In the genomic region with DNA sequence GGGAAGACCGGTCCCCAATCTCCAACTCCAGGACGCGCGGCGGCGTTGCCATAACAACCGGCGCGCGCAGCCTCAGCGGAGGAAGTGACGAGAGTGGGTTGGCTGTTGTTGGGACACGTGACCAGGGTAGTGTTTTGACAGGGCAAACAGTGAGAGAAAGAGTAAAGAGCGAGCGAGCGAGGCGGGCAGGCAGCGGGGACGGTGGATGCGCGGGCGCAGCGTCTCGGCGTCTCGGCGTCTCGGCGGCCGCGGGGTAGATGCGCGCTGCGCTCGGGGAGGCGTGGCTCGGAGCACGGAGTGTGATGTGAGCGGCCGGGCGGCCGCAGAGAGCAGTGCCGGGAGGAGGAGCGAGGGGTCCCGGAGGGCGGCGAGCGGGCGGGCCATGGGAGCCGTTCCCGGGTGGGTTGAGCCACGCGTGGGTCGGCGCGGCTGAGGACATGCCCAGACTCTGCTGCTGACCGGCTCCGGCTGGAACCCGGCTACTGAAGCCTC, we compare ENCODE assay signal across 8 mouse cellular contexts. TPM values are rescaled to one million over a fixed set of nuclear protein-coding genes. Genes with fewer than 3 reads are reported as not detected.
A peak's percentile ranks its signal among the peaks of the same experiment; 100 is the strongest.
DNase-seq lines count a peak whose midpoint lies in the region; ATAC-seq and TF ChIP-seq lines count a peak whose summit lies in the region.

A gene (plus strand): TSS at position 129 of the 492 bp plus-strand sequence.

- peak within 1 kb of the TSS; percentile 90 for H3K4me2 ChIP-seq in embryonic facial prominence, embryonic 12.5 days (replicated peaks)
- H3K4me2 ChIP-seq in limb, embryonic 14.5 days (replicated peaks; ENCODE audit: low read depth, low read length, severe bottlenecking): peak within 1 kb of the TSS; percentile 84
- peak within 1 kb of the TSS; percentile 64 for H3K4me2 ChIP-seq in midbrain, postnatal 0 days (ENCODE audit: low read depth, low read length, poor library complexity, severe bottlenecking)

- peak; percentile 94 for ATAC-seq in embryonic facial prominence, embryonic 12.5 days (ENCODE audit: insufficient number of reproducible peaks, insufficient read depth, low FRiP score, low TSS enrichment)
- ATAC-seq in limb, embryonic 14.5 days (ENCODE audit: low FRiP score, low read depth): peak; percentile 95
- peak; percentile 96 for ATAC-seq in midbrain, postnatal 0 days (ENCODE audit: low FRiP score)

- no peaks in the 10 kb centered on the region for H3K27me3 ChIP-seq in embryonic facial prominence, embryonic 12.5 days
- no peaks in the 10 kb centered on the region for H3K27me3 ChIP-seq in limb, embryonic 14.5 days (ENCODE audit: control insufficient read depth, insufficient read depth, low read length)
- no peaks in the 10 kb centered on the region for H3K27me3 ChIP-seq in midbrain, postnatal 0 days (ENCODE audit: insufficient read depth, low read length)

- H3K9ac ChIP-seq in embryonic facial prominence, embryonic 12.5 days: peak within 1 kb of the TSS; percentile 87
- peak within 1 kb of the TSS; percentile 81 for H3K9ac ChIP-seq in limb, embryonic 14.5 days (ENCODE audit: low read depth, low read length, severe bottlenecking)
- peak within 1 kb of the TSS; percentile 80 for H3K9ac ChIP-seq in midbrain, postnatal 0 days (replicated peaks; ENCODE audit: low read length, poor library complexity, severe bottlenecking)

- DNase-seq in 3134 (ENCODE audit: extremely low read depth, insufficient read length, low spot score): peak; percentile 90
- DNase-seq in adrenal gland, postnatal 25 days: peak; percentile 95
- peak; percentile 94 for DNase-seq in heart, adult 8-10 months (ENCODE audit: low spot score)
- peak; percentile 97 for DNase-seq in kidney, adult 9 months
- peak; percentile 92 for DNase-seq in limb, embryonic 14.5 days (ENCODE audit: low spot score)
- DNase-seq in midbrain, postnatal 0 days (ENCODE audit: low spot score): peak; percentile 96
- peak; percentile 65 to 77 for DNase-seq in spleen, postnatal 14 days (ENCODE audit: low spot score in 2 of 2)

- H3K4me3 ChIP-seq in embryonic facial prominence, embryonic 12.5 days: peak within 1 kb of the TSS; percentile 90
- peak within 1 kb of the TSS; percentile 92 for H3K4me3 ChIP-seq in limb, embryonic 14.5 days (replicated peaks; ENCODE audit: low read length)
- peak within 1 kb of the TSS; percentile 77 for H3K4me3 ChIP-seq in midbrain, postnatal 0 days (ENCODE audit: low read depth, low read length)

- H3K9me3 ChIP-seq in embryonic facial prominence, embryonic 12.5 days: no peaks in the 10 kb centered on the region
- no peaks in the 10 kb centered on the region for H3K9me3 ChIP-seq in limb, embryonic 14.5 days (ENCODE audit: control insufficient read depth, low read length)
- no peaks in the 10 kb centered on the region for H3K9me3 ChIP-seq in midbrain, postnatal 0 days (ENCODE audit: low read length)

- WGBS in embryonic facial prominence, embryonic 12.5 days: under 1% methylated on average over 51 of the region's 59 CpGs
- WGBS in limb, embryonic 14.5 days: 2% methylated on average over 32 of the region's 59 CpGs
- under 1% methylated on average over 44 of the region's 59 CpGs for WGBS in midbrain, postnatal 0 days

- no peak for TF ChIP-seq POLR2A in limb, embryonic 14.5 days (IDR thresholded peaks at IDR 0.05; ENCODE audit: borderline replicate concordance, extremely low read depth, insufficient read depth, insufficient read length)

- no peak for TF ChIP-seq CTCF in midbrain, postnatal 0 days (IDR thresholded peaks at IDR 0.05)

- peaks cover 5% of the 10 kb centered on the region for H3K4me1 ChIP-seq in embryonic facial prominence, embryonic 12.5 days
- H3K4me1 ChIP-seq in limb, embryonic 14.5 days (ENCODE audit: control insufficient read depth, insufficient read depth, low read length): 0 out of 2 replicates have a peak, but pooled peaks cover 11% of the 10 kb centered on the region
- peaks cover 4% of the 10 kb centered on the region; the same call in 1 of the 2 replicates for H3K4me1 ChIP-seq in midbrain, postnatal 0 days (ENCODE audit: insufficient read depth, low read length)

- H3K36me3 ChIP-seq in embryonic facial prominence, embryonic 12.5 days: peaks cover 3% of the 10 kb centered on the region; the same call in 1 of the 2 replicates
- no peaks in the 10 kb centered on the region for H3K36me3 ChIP-seq in limb, embryonic 14.5 days (ENCODE audit: control insufficient read depth, insufficient read depth, low read length)
- H3K36me3 ChIP-seq in midbrain, postnatal 0 days (ENCODE audit: insufficient read depth, low read length): no peaks in the 10 kb centered on the region

- peak within 1 kb of the TSS; percentile 94 for H3K27ac ChIP-seq in embryonic facial prominence, embryonic 12.5 days
- H3K27ac ChIP-seq in limb, embryonic 14.5 days (replicated peaks; ENCODE audit: low read depth, low read length): peak within 1 kb of the TSS; percentile 89
- H3K27ac ChIP-seq in midbrain, postnatal 0 days (ENCODE audit: low read depth, low read length): peak within 1 kb of the TSS; percentile 84

RNA-seq across cellular contexts. Expression of the gene that starts here (rescaled TPM):
- total RNA-seq in adrenal gland, postnatal 25 days (2021): 110 and 125 TPM in 2 replicates
- 13.4 and 14.0 TPM in 2 replicates for polyA plus RNA-seq in embryonic facial prominence, embryonic 12.5 days (2016; fragmentation: Nextera tagmentation; extraction: Ambion mirVana)
- total RNA-seq in heart, adult 8-10 months (2022): 10 to 100 TPM; 20.6 to 41.9 (median 32.7) TPM
- polyA plus RNA-seq in limb, embryonic 14.5 days (2012; rRNA removed): 9.0 and 9.6 TPM in 2 replicates
- polyA plus RNA-seq in limb, embryonic 14.5 days (2014; fragmentation: Nextera tagmentation; extraction: Ambion mirVana): 10.7 and 11.9 TPM in 2 replicates
- 32.3 and 36.0 TPM in 2 replicates for total RNA-seq in midbrain, postnatal 0 days (2014; rRNA removed)
- polyA plus RNA-seq in midbrain, postnatal 0 days (2015; fragmentation: Nextera tagmentation; extraction: Ambion mirVana): 18.2 and 18.9 TPM in 2 replicates

Comparison
In these comparisons a context has a peak if more than half of its experiments do, and no peak if none do; other contexts are left out.
1. Peak in every context shown above with its lines: DNase-seq, ATAC-seq, H3K4me3 ChIP-seq and H3K27ac ChIP-seq.